Mouse (Mus musculus) heart, adult 2 months (tissue): ENCODE measurements around the gene Serpinb1b. TPM values are rescaled to one million over a fixed set of nuclear protein-coding genes. Genes with fewer than 3 reads are reported as not detected.

Experiments
- DNase-seq, 2 experiments: peaks; one replicate each; pipeline ENCODE4 v3.0.0; 2021
- H3K27ac ChIP-seq: fragments of 200-600 bp; 2 replicates; pipeline ENCODE4 v1.8.1; 2022
- H3K27me3 ChIP-seq: fragments of 200-500 bp; 2 replicates; pipeline ENCODE4 v1.6.1; 2012; ENCODE audit warnings: mild to moderate bottlenecking, low read length, inconsistent platforms, mixed read lengths; ENCODE audit not compliant: control insufficient read depth, insufficient read depth
- H3K36me3 ChIP-seq: fragments of 200-500 bp; 2 replicates; pipeline ENCODE4 v1.6.1; 2012; ENCODE audit warnings: low read length, inconsistent platforms; ENCODE audit not compliant: control insufficient read depth, insufficient read depth
- H3K4me1 ChIP-seq: fragments of 200-500 bp; 2 replicates; pipeline ENCODE4 v1.6.1; 2011; ENCODE audit warnings: low read length; ENCODE audit not compliant: control insufficient read depth, insufficient read depth
- H3K4me3 ChIP-seq: fragments of 200-600 bp; 2 replicates; pipeline ENCODE4 v1.8.1; 2022
- H3K79me2 ChIP-seq: fragments of 200-500 bp; replicated peaks from 2 replicates; pipeline ENCODE4 v1.6.1; 2012; ENCODE audit warnings: mild to moderate bottlenecking, inconsistent platforms, low read length, moderate library complexity, mixed read lengths; ENCODE audit not compliant: control insufficient read depth, insufficient read depth
- H3K9ac ChIP-seq: fragments of 200-500 bp; 2 replicates; pipeline ENCODE4 v1.6.1; 2012; ENCODE audit warnings: low read depth, mild to moderate bottlenecking, control low read depth, inconsistent platforms, low read length, mixed read lengths
- CTCF ChIP-seq: fragments of 200-600 bp; IDR thresholded peaks from 2 replicates; pipeline ENCODE4 v1.8.1; 2022; ENCODE audit warnings: antibody characterized with exemption, mild to moderate bottlenecking, moderate library complexity
- EP300 ChIP-seq: fragments of 200-500 bp; IDR thresholded peaks from 2 replicates; pipeline ENCODE4 v1.6.1; 2011; ENCODE audit warnings: low read depth, low read length, control low read depth; ENCODE audit not compliant: insufficient read depth
- POLR2A ChIP-seq: fragments of 200-500 bp; IDR thresholded peaks from 2 replicates; pipeline ENCODE4 v1.6.1; 2011; ENCODE audit warnings: mild to moderate bottlenecking, low read depth, low read length, control low read depth; ENCODE audit not compliant: insufficient read depth
- WGBS: fragments of 180-500 bp; shearing (Covaris S2); methylation state at CpG from one replicate; pipeline ENCODE4 v1.1.7; 2018; 5-methylcytosine and 5-hydroxymethylcytosine counted together
- intact Hi-C: fragments of 180-260 bp; cut with DNase I; formaldehyde crosslinking; loops from one replicate; pipeline ENCODE4 v1.15.1; 2025
- polyA plus RNA-seq: library from polyadenylated mRNA; depleted of rRNA; stranded (reverse); fragments of >200 nt; gene quantifications from 2 replicates; pipeline ENCODE4 v1.2.3, GENCODE M21; 2012
- total RNA-seq, 2 experiments: library from RNA; stranded (reverse); gene quantifications; 2 replicates each; pipeline ENCODE4 v1.2.3; 2021

The Serpinb1b gene
- total and polyA plus RNA-seq, 3 experiments, result not detected

DNA sequence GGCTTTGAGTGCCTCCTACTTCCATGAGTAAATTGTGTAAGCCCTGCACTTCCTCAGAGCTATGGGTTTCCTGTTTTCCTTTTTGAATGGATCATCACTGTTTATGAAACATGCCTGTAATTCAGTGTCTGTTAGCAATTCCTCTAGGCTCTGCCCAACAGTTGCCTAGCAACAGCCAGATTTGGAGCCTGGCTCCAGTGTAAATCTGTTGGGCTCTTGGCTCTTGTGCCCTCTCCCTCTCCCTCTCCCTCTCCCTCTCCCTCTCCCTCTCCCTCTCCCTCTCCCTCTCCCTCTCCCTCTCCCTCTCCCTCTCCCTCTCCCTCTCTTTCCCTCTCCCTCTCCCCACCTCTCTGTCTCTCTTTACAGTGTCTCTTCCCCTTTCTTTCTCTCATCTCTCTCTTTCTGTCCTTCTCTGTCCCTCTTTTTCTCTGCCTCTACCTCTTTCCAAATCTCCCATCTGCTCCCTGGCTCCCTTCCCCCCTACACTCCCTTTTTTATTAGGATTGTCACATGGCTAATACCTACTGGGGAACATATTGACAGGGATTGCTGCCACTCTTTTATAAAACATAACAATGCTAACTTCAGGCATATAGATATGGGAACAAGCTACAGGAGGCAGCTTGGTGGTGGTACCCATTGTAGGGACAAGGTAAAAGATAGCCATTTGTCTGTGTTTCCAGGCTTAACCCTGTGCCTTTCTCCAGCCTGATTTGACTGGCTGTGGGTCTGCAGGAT lies 7.5 kb downstream of the Serpinb1b start:
- TF ChIP-seq CTCF (no peak), EP300 (no peak), POLR2A (no peak)
- no peaks in the 10 kb centered on the region for H3K79me2 ChIP-seq
- no peak overlapping the region for H3K27ac ChIP-seq
- intact Hi-C loops, result no loop called here
- H3K4me1 ChIP-seq, result peaks cover 1% of the 10 kb centered on the region; the same call in 1 of the 2 replicates
- no peak overlapping the region for H3K4me3 ChIP-seq
- peak in 1 of 2 experiments; percentile 53 for DNase-seq
- H3K27me3 ChIP-seq, result no peaks in the 10 kb centered on the region
- H3K9ac ChIP-seq, result no peak overlapping the region
- no peaks in the 10 kb centered on the region for H3K36me3 ChIP-seq

GRCm38 (mm10) chr13:33089566-33089965 lies 11.2 kb downstream of the Serpinb1b start:
- Histone ChIP-seq H3K27me3 (no peaks in the 10 kb centered on the region), H3K4me3 (no peak overlapping the region), H3K36me3 (no peaks in the 10 kb centered on the region), H3K79me2 (no peaks in the 10 kb centered on the region), H3K9ac (no peak overlapping the region), H3K27ac (no peak overlapping the region), H3K4me1 (0 out of 2 replicates have a peak, but pooled peaks cover 1% of the 10 kb centered on the region)
- intact Hi-C loops, result no loop called here
- TF ChIP-seq CTCF (no peak), POLR2A (no peak)
- 25% methylated on average over 3 of the region's 3 CpGs for WGBS
- DNase-seq, result no peak

GRCm38 (mm10) chr13:33090546-33090945 lies 12.2 kb downstream of the Serpinb1b start:
- H3K4me1 ChIP-seq, result no peaks in the 10 kb centered on the region

GRCm38 (mm10) chr13:33091306-33091705 lies 12.9 kb downstream of the Serpinb1b start:
- Histone ChIP-seq H3K36me3 (no peaks in the 10 kb centered on the region), H3K4me3 (no peak overlapping the region), H3K9ac (no peak overlapping the region), H3K4me1 (no peaks in the 10 kb centered on the region), H3K79me2 (no peaks in the 10 kb centered on the region), H3K27ac (no peak overlapping the region), H3K27me3 (no peaks in the 10 kb centered on the region)
- WGBS, result 96% methylated on average over 1 of the region's 1 CpGs
- DNase-seq, result no peak
- intact Hi-C loops, result no loop called here
- TF ChIP-seq CTCF (no peak), EP300 (no peak), POLR2A (no peak)

More at GRCm38 (mm10) chr13:33090546-33090945, 12.2 kb downstream of the Serpinb1b start:
- Histone ChIP-seq H3K27ac (no peak overlapping the region), H3K36me3 (no peaks in the 10 kb centered on the region), H3K4me3 (no peak overlapping the region), H3K79me2 (no peaks in the 10 kb centered on the region), H3K27me3 (no peaks in the 10 kb centered on the region), H3K9ac (no peak overlapping the region)
- intact Hi-C loops, result no loop called here
- 59% methylated on average over 1 of the region's 1 CpGs for WGBS
- TF ChIP-seq POLR2A (no peak), EP300 (no peak), CTCF (no peak)
- no peak for DNase-seq

- intact Hi-C loops, result no loop called here
- Histone ChIP-seq H3K4me3 (no peak overlapping the region), H3K27me3 (no peaks in the 10 kb centered on the region), H3K9ac (no peak overlapping the region), H3K36me3 (no peaks in the 10 kb centered on the region), H3K79me2 (no peaks in the 10 kb centered on the region), H3K27ac (no peak overlapping the region), H3K4me1 (no peaks in the 10 kb centered on the region)
- DNase-seq, result no peak
- WGBS, result 80% methylated on average over 1 of the region's 1 CpGs
- TF ChIP-seq CTCF (no peak), EP300 (no peak), POLR2A (no peak)
These were observed 17.2 kb downstream of the Serpinb1b start for GRCm38 (mm10) chr13:33095575-33095974.

- Histone ChIP-seq H3K36me3 (no peaks in the 10 kb centered on the region), H3K27ac (no peak overlapping the region), H3K4me3 (no peak overlapping the region), H3K4me1 (no peaks in the 10 kb centered on the region), H3K27me3 (no peaks in the 10 kb centered on the region), H3K9ac (no peak overlapping the region), H3K79me2 (no peaks in the 10 kb centered on the region)
- TF ChIP-seq EP300 (no peak), POLR2A (no peak), CTCF (no peak)
- DNase-seq, result no peak
- intact Hi-C loops, result no loop called here
These were observed 27.3 kb downstream of the Serpinb1b start for GRCm38 (mm10) chr13:33105626-33106025.
